Mouse (Mus musculus) stomach, postnatal 0 days (tissue): ENCODE results near the gene Exosc2.

ENCODE experiments used
- CTCF ChIP-seq: IDR thresholded peaks from 2 replicates; pipeline ENCODE4 v1.5.1; 2016; ENCODE audit warnings: antibody characterized with exemption, low read depth, mild to moderate bottlenecking, moderate library complexity
- EP300 ChIP-seq: optimal IDR thresholded peaks from 2 replicates; pipeline ENCODE3; 2016; ENCODE audit warnings: antibody characterized with exemption

DNA sequence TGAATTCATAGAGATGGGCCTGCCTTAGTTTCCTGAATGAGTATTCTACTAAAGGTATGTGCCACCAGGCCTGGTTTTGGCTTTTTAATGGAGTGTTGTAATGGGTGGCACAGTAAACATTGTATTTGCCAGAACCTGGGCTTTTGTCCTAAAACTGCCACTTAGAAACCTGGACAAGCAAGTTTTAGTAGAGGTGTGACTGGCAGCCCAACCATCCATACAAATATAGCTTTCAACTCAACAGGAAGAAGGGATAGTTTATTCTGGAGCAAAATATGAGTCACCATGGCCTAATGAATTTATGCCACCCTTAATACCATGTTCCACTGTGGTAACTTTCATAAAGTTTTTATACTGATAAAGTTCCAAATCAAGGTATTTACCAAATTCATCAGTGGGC is 32.7 kb downstream of the Exosc2 start:
- TF ChIP-seq CTCF: no peak
- TF ChIP-seq EP300: no peak
